Mouse (Mus musculus) left cerebral cortex, adult 6 months (tissue): Measurements from ENCODE around the gene Trim43a. TPM values are rescaled to one million over a fixed set of nuclear protein-coding genes. Genes with fewer than 3 reads are reported as not detected.

Experiments used
- long read RNA-seq, 2 experiments: library from polyadenylated mRNA; unstranded; transcript quantifications; one replicate each; pipeline ENCODE4 v2.0.0; 2019 to 2020
- polyA plus RNA-seq: library from polyadenylated mRNA; unstranded; fragments of <200 nt; fragmentation: Nextera tagmentation; gene quantifications from 2 replicates; pipeline ENCODE4 v1.2.3, GENCODE M21; 2021

Trim43a gene
- polyA plus RNA-seq: 0.10 TPM in 1 of 2 replicates, not detected in the other
- long read RNA-seq, experiment 1: 0 reads
- long read RNA-seq, experiment 2, partial matches to known transcripts: 0 of 1 reads
- long read RNA-seq, experiment 2, other reads (novel, unspliced or antisense): 1 of 1 reads

GRCm38 (mm10) chr9:88580591-88580990, at the start of gene Trim43a:
Trim43a (plus strand) TSS chr9:88580891.

GRCm38 (mm10) chr9:88547851-88548613, 32.7 kb upstream of the Trim43a start, which contains the start of gene Zfp949:
Zfp949 (plus strand) TSS chr9:88548020.

Other genes with a start within 250 kb of the Trim43a start
- gene Snx14, start 141.9 kb upstream of the Trim43a start, polyA plus RNA-seq: 24.5 and 25.8 TPM in 2 replicates
- gene Gm20537, start 124.3 kb upstream of the Trim43a start, polyA plus RNA-seq: not detected in 2 replicates
- gene Syncrip, start 98.3 kb upstream of the Trim43a start, polyA plus RNA-seq: 13.5 and 16.0 TPM in 2 replicates
- 8.0 and 9.5 TPM in 2 replicates for gene Zfp949, start 32.9 kb upstream of the Trim43a start, polyA plus RNA-seq
- gene Mthfsl, start 139.4 kb downstream of the Trim43a start, polyA plus RNA-seq: 82.1 and 95.7 TPM in 2 replicates
- gene Bcl2a1d, start 151.0 kb downstream of the Trim43a start, polyA plus RNA-seq: 0.31 and 0.55 TPM in 2 replicates